Mouse (Mus musculus) heart, adult 2 months (tissue): ENCODE measurements around the gene Epb41l4b.
A peak's percentile ranks its signal among the peaks of the same experiment; 100 is the strongest.

ENCODE experiments used
- CTCF ChIP-seq: fragments of 200-600 bp; IDR thresholded peaks from 2 replicates; pipeline ENCODE4 v1.8.1; 2022; ENCODE audit warnings: antibody characterized with exemption, mild to moderate bottlenecking, moderate library complexity
- EP300 ChIP-seq: fragments of 200-500 bp; IDR thresholded peaks from 2 replicates; pipeline ENCODE4 v1.6.1; 2011; ENCODE audit warnings: low read depth, low read length, control low read depth; ENCODE audit not compliant: insufficient read depth
- POLR2A ChIP-seq: fragments of 200-500 bp; IDR thresholded peaks from 2 replicates; pipeline ENCODE4 v1.6.1; 2011; ENCODE audit warnings: mild to moderate bottlenecking, low read depth, low read length, control low read depth; ENCODE audit not compliant: insufficient read depth

- TF ChIP-seq CTCF: no peak; the same call in 1 of the 2 replicates
- no peak for TF ChIP-seq POLR2A
- 0 out of 2 replicates have a peak, but pooled peaks have one; percentile 14 for TF ChIP-seq EP300
These were observed 78.0 kb downstream of the Epb41l4b start for GRCm38 (mm10) chr4:57065273-57065672.
